In genomic region chr14:24164721-24165367, GRCm38 (mm10) we compare ENCODE assay signal across 23 mouse cellular contexts.
DNase-seq lines count a peak whose midpoint lies in the region; ATAC-seq and TF ChIP-seq lines count a peak whose summit lies in the region.
"Had no signal": no experiment of that assay in that cellular context is flagged by ENCODE, and none has a peak within 500 bp of the region (broad histone marks: within the 10 kb centered on the region; RNA-seq: fewer than 3 reads in every experiment).

No protein-coding gene starts in this region.

- no peak overlapping the region for H3K27ac ChIP-seq in lung, postnatal 0 days (ENCODE audit: low read length)
- H3K27ac ChIP-seq in intestine, embryonic 16.5 days (ENCODE audit: low read length) = peak overlapping the region; percentile 23; the same call in 1 of the 2 replicates
- H3K27ac ChIP-seq in stomach, embryonic 15.5 days = no peak overlapping the region
- H3K27ac ChIP-seq: embryonic facial prominence, embryonic 12.5 days; embryonic facial prominence, embryonic 15.5 days; gastrocnemius, adult 2 months; hindbrain, embryonic 12.5 days; hindbrain, embryonic 15.5 days had no signal

- TF ChIP-seq CTCF in lung, postnatal 0 days (IDR thresholded peaks at IDR 0.05) = no peak

- no peak overlapping the region for H3K9ac ChIP-seq in lung, postnatal 0 days (replicated peaks; ENCODE audit: low read depth)
- no peak overlapping the region for H3K9ac ChIP-seq in intestine, embryonic 16.5 days (ENCODE audit: low read depth, low read length)
- no peak overlapping the region for H3K9ac ChIP-seq in stomach, embryonic 15.5 days
- H3K9ac ChIP-seq: embryonic facial prominence, embryonic 12.5 days; embryonic facial prominence, embryonic 15.5 days; forebrain, postnatal 0 days; hindbrain, embryonic 12.5 days; hindbrain, embryonic 15.5 days had no signal

- H3K27me3 ChIP-seq in lung, postnatal 0 days (replicated peaks; ENCODE audit: insufficient read depth, low read length) = no peaks in the 10 kb centered on the region
- H3K27me3 ChIP-seq in intestine, embryonic 16.5 days (replicated peaks; ENCODE audit: control insufficient read depth, insufficient read depth, low read length) = no peaks in the 10 kb centered on the region
- no peaks in the 10 kb centered on the region for H3K27me3 ChIP-seq in stomach, embryonic 15.5 days (replicated peaks)
- H3K27me3 ChIP-seq: embryonic facial prominence, embryonic 12.5 days; embryonic facial prominence, embryonic 15.5 days; hindbrain, embryonic 12.5 days; hindbrain, embryonic 15.5 days had no signal

- TF ChIP-seq EP300 in lung, postnatal 0 days (IDR thresholded peaks at IDR 0.05) = no peak

- peaks cover 12% of the 10 kb centered on the region; the same call in 1 of the 2 replicates for H3K36me3 ChIP-seq in lung, postnatal 0 days (ENCODE audit: insufficient read depth, low read length)
- peaks cover 17% of the 10 kb centered on the region for H3K36me3 ChIP-seq in intestine, embryonic 16.5 days (ENCODE audit: control insufficient read depth, insufficient read depth, low read length)
- H3K36me3 ChIP-seq in stomach, embryonic 15.5 days = peaks cover 16% of the 10 kb centered on the region

- H3K4me3 ChIP-seq in lung, postnatal 0 days (ENCODE audit: low read depth, low read length) = no peak overlapping the region
- H3K4me3 ChIP-seq in intestine, embryonic 16.5 days (ENCODE audit: low read length) = no peak overlapping the region
- H3K4me3 ChIP-seq in stomach, embryonic 15.5 days (replicated peaks) = no peak overlapping the region
- H3K4me3 ChIP-seq: embryonic facial prominence, embryonic 12.5 days; embryonic facial prominence, embryonic 15.5 days; gastrocnemius, adult 2 months; hindbrain, embryonic 12.5 days; hindbrain, embryonic 15.5 days had no signal

- DNase-seq in lung, postnatal 0 days (ENCODE audit: low spot score) = peak; percentile 24
- DNase-seq in lung, postnatal 25 days (ENCODE audit: low spot score) = no peak
- DNase-seq in urinary bladder, postnatal 25 days (ENCODE audit: low spot score) = no peak
- no peak for DNase-seq in cerebellum, postnatal 4 days (ENCODE audit: low spot score in 2 of 2)
- DNase-seq in cerebellum, adult 9-11 months = no peak
- DNase-seq: adrenal gland, adult 8-10 months; adrenal gland, postnatal 25 days; cerebellum, adult 11-12 months; cerebellum, adult 8-10 months; cerebellum, postnatal 14 days; forebrain, postnatal 0 days; gastrocnemius, adult 2 months; gastrocnemius, postnatal 14 days; heart, adult 11 months had no signal

- ATAC-seq in lung, postnatal 0 days = peak; percentile 77
- peak; percentile 96 for ATAC-seq in intestine, embryonic 16.5 days
- ATAC-seq in stomach, embryonic 15.5 days (ENCODE audit: insufficient read depth, low FRiP score, low read depth) = peak; percentile 56; the same call in 1 of the 2 replicates
- ATAC-seq: CD4-positive, CD25-positive, alpha-beta regulatory T cell, adult 4 months; forebrain, embryonic 14.5 days; forebrain, postnatal 0 days had no signal

- no peaks in the 10 kb centered on the region for H3K4me1 ChIP-seq in lung, postnatal 0 days (ENCODE audit: insufficient read depth, low read depth, low read length)
- peaks cover 7% of the 10 kb centered on the region; the same call in 1 of the 2 replicates for H3K4me1 ChIP-seq in intestine, embryonic 16.5 days (ENCODE audit: control insufficient read depth, insufficient read depth, low read length)
- no peaks in the 10 kb centered on the region for H3K4me1 ChIP-seq in stomach, embryonic 15.5 days
- H3K4me1 ChIP-seq: embryonic facial prominence, embryonic 12.5 days; embryonic facial prominence, embryonic 15.5 days; hindbrain, embryonic 12.5 days; hindbrain, embryonic 15.5 days had no signal

- no peaks in the 10 kb centered on the region for H3K9me3 ChIP-seq in lung, postnatal 0 days (ENCODE audit: low read length)
- H3K9me3 ChIP-seq in intestine, embryonic 16.5 days (ENCODE audit: control insufficient read depth, low read length) = no peaks in the 10 kb centered on the region
- no peaks in the 10 kb centered on the region for H3K9me3 ChIP-seq in stomach, embryonic 15.5 days
- H3K9me3 ChIP-seq: embryonic facial prominence, embryonic 12.5 days; embryonic facial prominence, embryonic 15.5 days; hindbrain, embryonic 12.5 days; hindbrain, embryonic 15.5 days had no signal

- 80% methylated on average over 8 of the region's 8 CpGs for WGBS in lung, postnatal 0 days
- WGBS in intestine, embryonic 16.5 days = 73% methylated on average over 8 of the region's 8 CpGs
- WGBS in stomach, embryonic 15.5 days = 74% methylated on average over 8 of the region's 8 CpGs

- H3K4me2 ChIP-seq in lung, postnatal 0 days (replicated peaks; ENCODE audit: low read depth, low read length) = no peak overlapping the region
- no peak overlapping the region; the same call in 1 of the 2 replicates for H3K4me2 ChIP-seq in intestine, embryonic 16.5 days (ENCODE audit: low read depth, low read length)
- no peak overlapping the region for H3K4me2 ChIP-seq in stomach, embryonic 15.5 days
- H3K4me2 ChIP-seq: embryonic facial prominence, embryonic 12.5 days; embryonic facial prominence, embryonic 15.5 days; heart, embryonic 11.5 days; hindbrain, embryonic 12.5 days; hindbrain, embryonic 15.5 days had no signal
